Mouse (Mus musculus) G1E (cell line): ENCODE measurements at regions not wholly inside any gene's neighbourhood (a gene's known extent, or its start where the extent isn't known, plus 50 kb on each side); places are given as distances from the start of the nearest gene placed in this dataset.

Source experiments
- CTCF ChIP-seq: IDR thresholded peaks from 2 replicates; pipeline ENCODE4 v1.5.1; 2012; ENCODE audit warnings: low read depth, low read length, inconsistent platforms, mixed read lengths
- GATA1 ChIP-seq: IDR thresholded peaks from 2 replicates; pipeline ENCODE4 v1.6.1; 2012; ENCODE audit warnings: borderline replicate concordance, low read length, inconsistent platforms, mixed read lengths
- GATA2 ChIP-seq: IDR thresholded peaks from 2 replicates; pipeline ENCODE4 v1.6.1; 2012; ENCODE audit warnings: low read depth, low read length, inconsistent platforms, borderline replicate concordance
- POLR2AphosphoS5 ChIP-seq: IDR thresholded peaks from 2 replicates; pipeline ENCODE4 v1.6.1; 2012; ENCODE audit warnings: low read depth, low read length, inconsistent platforms; ENCODE audit not compliant: insufficient replicate concordance
- TAL1 ChIP-seq: conservative IDR thresholded peaks from 2 replicates; pipeline ENCODE4 v1.6.1; 2012; ENCODE audit warnings: low read depth, low read length, inconsistent platforms, mixed read lengths

DNA sequence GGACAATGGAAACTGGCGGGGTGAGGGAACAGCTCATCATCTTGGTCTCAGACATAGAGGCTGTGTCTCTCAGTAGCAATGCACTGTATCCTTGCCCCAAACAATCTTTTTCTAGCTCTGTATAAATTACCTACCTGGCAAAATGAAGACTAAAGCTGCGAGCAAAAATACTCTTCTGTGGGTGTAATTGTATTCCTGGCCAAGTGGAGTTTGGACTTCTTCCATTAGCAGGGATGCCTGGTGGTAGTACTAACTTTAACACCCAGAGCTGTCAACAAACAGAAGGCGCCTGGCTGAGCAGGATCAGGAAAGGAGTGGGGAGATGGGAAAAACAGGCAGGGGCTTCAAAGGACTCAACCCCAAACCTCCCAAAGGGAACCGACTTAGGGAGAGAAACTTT, 73.2 kb downstream of the Cetn3 start:
- TF ChIP-seq CTCF = no peak
- no peak for TF ChIP-seq TAL1
- TF ChIP-seq POLR2AphosphoS5 = no peak
- no peak for TF ChIP-seq GATA1
- TF ChIP-seq GATA2 = no peak
